Mouse (Mus musculus) thymus, adult 2 months (tissue): ENCODE measurements at regions not wholly inside any gene's neighbourhood (a gene's known extent, or its start where the extent isn't known, plus 50 kb on each side); places are given as distances from the start of the nearest gene placed in this dataset.

Experiments
- CTCF ChIP-seq: fragments of 200-500 bp; IDR thresholded peaks from 2 replicates; pipeline ENCODE4 v1.5.1; 2012; ENCODE audit warnings: mild to moderate bottlenecking, control low read depth, low read length, moderate library complexity, borderline replicate concordance; ENCODE audit not compliant: control insufficient read depth, poor library complexity, insufficient read depth; ENCODE audit errors: extremely low read depth
- POLR2A ChIP-seq: fragments of 200-500 bp; IDR thresholded peaks from 2 replicates; pipeline ENCODE4 v1.6.1; 2012; ENCODE audit warnings: mild to moderate bottlenecking, low read length, control low read depth, moderate library complexity; ENCODE audit not compliant: control insufficient read depth, poor library complexity, insufficient read depth; ENCODE audit errors: extremely low read depth

GRCm38 (mm10) chr19:33042760-33043159 lies 285.5 kb downstream of the Pten start:
- no peak for TF ChIP-seq CTCF
- TF ChIP-seq POLR2A: no peak
